Mouse (Mus musculus) midbrain, embryonic 14.5 days (tissue): ENCODE data around the gene Cd19. TPM values are rescaled to one million over a fixed set of nuclear protein-coding genes. Genes with fewer than 3 reads are reported as not detected.

ENCODE experiments used
- ATAC-seq: fragments of 200-750 bp; cut with Nextera tagmentation; 2 replicates; pipeline ENCODE4 v1.8.0; 2017; ENCODE audit warnings: moderate number of reproducible peaks, moderate library complexity; ENCODE audit not compliant: low FRiP score, low TSS enrichment
- DNase-seq: peaks from one replicate; pipeline ENCODE4 v3.0.0-alpha.2; 2015
- H3K27ac ChIP-seq: fragments of 300-500 bp; sonication (generic); replicated peaks from 2 replicates; pipeline ENCODE4 v1.5.1; 2014; ENCODE audit warnings: mild to moderate bottlenecking, low read depth, low read length, moderate library complexity
- H3K27me3 ChIP-seq: fragments of 300-500 bp; sonication (generic); 2 replicates; pipeline ENCODE4 v1.6.1; 2014; ENCODE audit warnings: low read length, control low read depth, mixed read lengths; ENCODE audit not compliant: control insufficient read depth, insufficient read depth
- H3K36me3 ChIP-seq: fragments of 300-500 bp; sonication (generic); 2 replicates; pipeline ENCODE4 v1.6.1; 2014; ENCODE audit warnings: low read length, control low read depth; ENCODE audit not compliant: control insufficient read depth, insufficient read depth
- H3K4me1 ChIP-seq: fragments of 300-500 bp; sonication (generic); 2 replicates; pipeline ENCODE4 v1.6.1; 2014; ENCODE audit warnings: mild to moderate bottlenecking, antibody characterized with exemption, low read length, control low read depth; ENCODE audit not compliant: control insufficient read depth, insufficient read depth
- H3K4me2 ChIP-seq: fragments of 300-500 bp; sonication (generic); 2 replicates; pipeline ENCODE4 v1.6.1; 2014; ENCODE audit warnings: mild to moderate bottlenecking, low read length, moderate library complexity
- H3K4me3 ChIP-seq: fragments of 300-500 bp; sonication (generic); replicated peaks from 2 replicates; pipeline ENCODE4 v1.5.1; 2014; ENCODE audit warnings: low read depth, low read length
- H3K9ac ChIP-seq: fragments of 300-500 bp; sonication (generic); replicated peaks from 2 replicates; pipeline ENCODE4 v1.6.1; 2014; ENCODE audit warnings: mild to moderate bottlenecking, low read length, moderate library complexity
- H3K9me3 ChIP-seq: fragments of 300-500 bp; sonication (generic); 2 replicates; pipeline ENCODE4 v1.6.1; 2016; ENCODE audit warnings: low read length, control low read depth, mixed read lengths; ENCODE audit not compliant: control insufficient read depth
- WGBS: fragments of 180-500 bp; shearing (Covaris S2); extraction: QIAGEN DNeasy Blood & Tissue Kit; methylation state at CpG from one replicate; pipeline ENCODE4 v1.1.7; 2014; 5-methylcytosine and 5-hydroxymethylcytosine counted together
- polyA plus RNA-seq: library from polyadenylated mRNA; unstranded; fragments of >200 nt; fragmentation: Nextera tagmentation; extraction: Ambion mirVana; gene quantifications from 2 replicates; pipeline ENCODE4 v1.2.1, GENCODE M21; 2014

Cd19 gene
- polyA plus RNA-seq, 1 experiment from 2014 or later = not detected

DNA sequence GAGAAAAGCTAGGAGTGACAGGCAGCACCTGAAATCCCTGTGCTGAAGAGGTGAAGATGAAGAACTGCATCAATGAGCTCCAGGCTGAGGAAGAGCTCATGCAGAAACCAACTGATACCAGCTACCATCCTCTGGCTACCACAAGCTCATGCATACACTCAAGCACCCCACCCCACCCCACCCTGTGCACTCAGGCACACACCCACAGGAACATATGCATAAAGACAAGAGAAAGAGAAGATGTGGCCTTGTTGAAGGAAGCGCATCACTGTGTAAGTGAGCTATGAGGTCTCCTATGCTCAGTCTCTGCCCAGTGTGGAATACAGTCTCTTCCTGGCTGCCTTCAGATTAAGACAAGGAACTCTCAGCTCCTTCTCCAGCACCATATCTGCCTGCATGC is 26.5 kb downstream of the Cd19 start:
- DNase-seq (no peak), ATAC-seq (no peak)
- Histone ChIP-seq H3K9ac (no peak overlapping the region), H3K4me2 (no peak overlapping the region), H3K4me1 (no peaks in the 10 kb centered on the region), H3K36me3 (peaks cover 45% of the 10 kb centered on the region), H3K9me3 (no peaks in the 10 kb centered on the region), H3K27ac (no peak overlapping the region), H3K4me3 (no peak overlapping the region), H3K27me3 (no peaks in the 10 kb centered on the region)
- WGBS = 100% methylated on average over 1 of the region's 1 CpGs

DNA sequence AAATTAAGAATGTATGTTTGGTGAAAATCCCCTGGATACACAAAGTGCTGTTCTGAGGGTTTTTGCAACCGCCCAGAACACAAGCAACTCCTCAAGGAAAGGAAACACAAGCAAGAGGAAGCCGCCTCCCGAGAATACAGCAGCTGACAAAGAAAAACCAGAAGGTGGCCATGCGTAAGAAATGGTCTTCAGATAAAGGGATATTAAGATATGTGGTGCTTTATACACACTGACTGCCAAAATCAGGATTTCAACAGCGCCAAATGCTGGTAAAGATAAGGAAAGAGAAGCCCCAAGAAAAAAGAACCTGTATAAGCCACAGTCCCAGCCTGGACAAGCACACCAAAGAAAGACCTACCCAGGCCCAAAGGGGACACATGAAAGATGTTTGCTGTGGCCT is 31.1 kb downstream of the Cd19 start:
- Histone ChIP-seq H3K9ac (no peak overlapping the region), H3K27me3 (no peaks in the 10 kb centered on the region), H3K9me3 (no peaks in the 10 kb centered on the region), H3K4me2 (no peak overlapping the region), H3K27ac (no peak overlapping the region), H3K4me1 (no peaks in the 10 kb centered on the region), H3K36me3 (peaks cover 24% of the 10 kb centered on the region), H3K4me3 (no peak overlapping the region)
- no peak for ATAC-seq
- 86% methylated on average over 5 of the region's 5 CpGs for WGBS
- DNase-seq = no peak

DNA sequence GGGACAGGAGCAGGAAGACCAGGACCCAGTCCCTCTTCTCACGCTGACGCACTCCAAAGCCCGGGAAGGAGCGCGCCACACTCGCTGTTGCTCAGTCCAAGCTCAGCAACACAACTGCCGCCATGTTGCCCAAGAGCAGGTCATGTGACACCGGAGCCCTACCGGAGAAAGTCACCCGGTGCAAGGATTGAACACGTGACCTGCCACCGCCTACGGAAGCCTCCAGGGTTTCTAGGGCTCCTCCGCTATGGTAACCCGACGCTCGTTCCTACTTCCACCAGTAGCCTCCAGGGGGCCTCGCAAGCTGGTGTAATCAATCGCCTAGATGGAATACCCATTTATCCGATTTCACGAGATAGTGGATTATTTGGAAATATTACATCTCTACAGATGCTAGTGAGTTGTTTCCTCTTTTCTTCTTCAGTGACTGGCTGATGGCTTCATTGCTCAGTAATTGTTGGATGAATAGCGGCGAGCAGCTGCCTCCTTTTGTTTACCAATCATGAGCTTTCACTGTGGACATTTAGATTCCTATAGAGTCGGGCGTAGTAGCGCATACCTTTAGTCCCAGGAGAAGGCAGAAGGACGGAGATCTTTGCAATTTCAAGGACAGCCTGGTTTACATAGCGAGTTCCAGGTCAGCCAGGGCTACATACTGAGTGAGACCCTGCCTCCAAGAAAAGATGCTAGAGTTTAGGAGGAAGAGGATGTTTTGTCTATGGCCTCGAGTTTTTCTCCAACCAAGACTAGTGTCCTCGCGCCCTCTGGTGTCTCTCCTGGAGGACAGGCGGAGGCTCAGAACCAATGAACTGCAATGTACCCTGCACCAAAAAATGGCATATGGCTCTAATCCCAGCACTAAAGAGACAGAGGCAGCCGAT is 37.2 kb downstream of the Cd19 start, which contains the start of gene Spns1:
TSS of gene Spns1 (minus strand) at position 173 of the 881 bp plus-strand sequence.
- ATAC-seq (peak; percentile 97), DNase-seq (peak; percentile 99)
- Histone ChIP-seq H3K4me2 (peak within 1 kb of the TSS; percentile 97), H3K27ac (peak within 1 kb of the TSS; percentile 80), H3K4me3 (peak within 1 kb of the TSS; percentile 96), H3K4me1 (peaks cover 9% of the 10 kb centered on the region), H3K9me3 (no peaks in the 10 kb centered on the region), H3K9ac (peak within 1 kb of the TSS; percentile 70), H3K27me3 (no peaks in the 10 kb centered on the region), H3K36me3 (peaks cover 17% of the 10 kb centered on the region)
- under 1% methylated on average over 33 of the region's 33 CpGs for WGBS

DNA sequence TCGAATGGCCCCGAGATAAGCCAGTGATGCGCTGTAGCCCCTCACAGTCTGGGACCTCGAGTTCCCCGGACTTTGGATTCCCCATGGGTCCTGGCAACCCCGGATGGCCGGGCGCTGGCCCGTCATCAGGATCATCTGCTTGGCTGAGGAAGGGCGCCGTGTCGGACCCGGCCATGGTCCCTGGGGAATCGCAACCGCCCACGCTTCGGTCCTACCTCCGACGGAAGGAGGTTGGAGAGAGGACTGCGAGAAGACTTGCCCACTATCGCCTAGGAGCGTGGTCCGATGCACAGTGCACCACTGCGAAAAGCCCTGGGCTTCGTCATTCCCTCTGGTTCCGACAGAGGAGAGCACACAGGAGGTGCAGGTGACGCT is 37.8 kb downstream of the Cd19 start:
- Histone ChIP-seq H3K27me3 (no peaks in the 10 kb centered on the region), H3K4me2 (peak overlapping the region; percentile 97), H3K4me1 (peaks cover 9% of the 10 kb centered on the region), H3K36me3 (peaks cover 23% of the 10 kb centered on the region), H3K4me3 (peak overlapping the region; percentile 96), H3K27ac (peak overlapping the region; percentile 80), H3K9me3 (no peaks in the 10 kb centered on the region), H3K9ac (peak overlapping the region; percentile 70)
- ATAC-seq = peak; percentile 63
- under 1% methylated on average over 27 of the region's 27 CpGs for WGBS
- DNase-seq = no peak

DNA sequence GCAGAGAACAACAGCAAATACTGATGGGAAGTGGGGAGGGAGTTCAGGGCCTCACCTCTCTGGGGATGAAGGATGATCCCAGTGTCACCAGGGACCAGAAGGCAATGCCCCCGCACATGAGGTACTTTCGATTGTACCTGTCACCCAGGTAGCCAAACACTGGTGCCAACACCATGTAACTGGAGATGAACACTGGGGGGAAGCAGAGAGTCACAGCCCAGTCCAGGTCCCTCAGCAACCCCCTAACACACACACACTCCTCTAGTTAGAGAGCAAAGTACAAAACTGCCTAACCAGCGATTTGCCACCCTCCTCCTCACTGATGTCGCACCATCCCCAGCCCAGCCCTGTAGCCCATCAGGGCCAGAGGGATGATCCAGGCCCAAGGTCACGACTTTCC is 39.7 kb downstream of the Cd19 start:
- Histone ChIP-seq H3K9ac (no peak overlapping the region), H3K9me3 (no peaks in the 10 kb centered on the region), H3K4me3 (no peak overlapping the region), H3K27ac (no peak overlapping the region), H3K4me2 (no peak overlapping the region), H3K27me3 (no peaks in the 10 kb centered on the region), H3K36me3 (peaks cover 41% of the 10 kb centered on the region), H3K4me1 (peaks cover 9% of the 10 kb centered on the region)
- DNase-seq (no peak), ATAC-seq (no peak)
- 80% methylated on average over 5 of the region's 5 CpGs for WGBS

DNA sequence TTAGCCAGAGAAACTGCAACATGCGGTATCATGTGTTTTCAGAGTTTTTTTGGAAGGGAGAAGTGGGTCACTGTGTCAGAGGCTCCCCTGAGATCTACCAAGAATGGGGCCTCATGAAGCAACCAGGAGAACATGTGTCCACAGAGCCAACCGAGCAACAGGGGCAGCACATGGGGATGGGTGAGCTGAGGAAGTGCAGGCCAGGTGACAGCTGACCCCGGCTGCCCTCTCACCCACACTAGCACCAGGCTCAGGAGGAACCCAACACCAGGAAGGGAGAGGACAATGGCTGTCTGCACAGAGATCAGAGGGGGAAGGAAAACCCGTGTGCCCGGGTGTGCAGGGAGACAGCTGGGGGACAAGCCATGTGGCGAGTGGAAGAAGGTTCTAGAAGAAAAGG is 40.2 kb downstream of the Cd19 start:
- ATAC-seq = no peak

DNA sequence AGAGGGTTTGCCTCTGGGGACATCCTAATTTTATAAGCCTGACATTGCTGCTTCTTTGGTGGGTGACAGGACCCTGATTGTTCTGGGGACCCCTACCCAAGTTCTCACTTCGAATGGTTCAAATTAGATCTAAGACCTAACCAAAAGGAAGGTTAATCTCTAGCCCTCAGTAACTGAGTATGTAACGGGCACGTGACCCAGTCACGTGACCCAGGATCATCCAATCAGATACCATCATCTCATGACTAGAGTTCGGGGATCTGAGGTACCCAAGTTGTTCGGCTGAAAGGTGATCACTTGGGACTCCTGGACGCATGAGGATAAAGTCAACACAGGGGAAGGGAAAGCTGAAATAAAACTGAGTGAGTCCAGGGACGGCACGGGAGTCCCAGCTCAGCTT is 41.7 kb downstream of the Cd19 start:
- peaks cover 57% of the 10 kb centered on the region for H3K36me3 ChIP-seq

More for the DNA sequence above, 40.2 kb downstream of the Cd19 start:
- no peak for DNase-seq
- Histone ChIP-seq H3K27ac (no peak overlapping the region), H3K36me3 (peaks cover 46% of the 10 kb centered on the region), H3K9ac (no peak overlapping the region), H3K9me3 (no peaks in the 10 kb centered on the region), H3K27me3 (no peaks in the 10 kb centered on the region), H3K4me1 (peaks cover 9% of the 10 kb centered on the region), H3K4me3 (no peak overlapping the region), H3K4me2 (no peak overlapping the region)
- 88% methylated on average over 6 of the region's 6 CpGs for WGBS

DNA sequence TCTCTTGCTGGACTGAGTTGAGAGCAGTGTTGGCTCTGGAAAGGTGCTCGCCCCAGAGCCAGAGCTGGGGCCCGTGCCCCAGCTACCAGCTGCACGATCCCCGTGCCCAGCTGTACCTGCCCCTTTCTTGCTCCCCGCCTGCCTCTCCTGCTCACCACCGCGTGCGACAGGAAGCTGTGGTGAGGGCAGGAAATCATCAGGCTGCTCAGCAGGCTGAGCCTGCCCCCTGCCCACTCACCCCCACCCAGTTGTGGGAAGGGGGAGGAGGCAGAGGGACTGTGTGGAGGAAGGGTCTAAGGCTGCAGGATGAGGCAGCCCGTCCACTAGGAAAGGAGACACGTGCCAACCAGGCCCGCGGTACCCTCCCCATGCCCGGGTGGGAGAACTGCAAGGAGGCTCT is 45.3 kb downstream of the Cd19 start, which contains the start of gene Lat:
TSS of gene Lat (minus strand) at position 178 of the 400 bp plus-strand sequence.
- 81% methylated on average over 13 of the region's 13 CpGs for WGBS
- Histone ChIP-seq H3K27ac (no peak within 1 kb of the TSS), H3K4me3 (no peak within 1 kb of the TSS), H3K27me3 (no peaks in the 10 kb centered on the region), H3K4me1 (no peaks in the 10 kb centered on the region), H3K9ac (no peak within 1 kb of the TSS), H3K4me2 (no peak within 1 kb of the TSS), H3K9me3 (no peaks in the 10 kb centered on the region), H3K36me3 (peaks cover 61% of the 10 kb centered on the region)
- ATAC-seq (no peak), DNase-seq (no peak)

More for the DNA sequence above, 41.7 kb downstream of the Cd19 start:
- Histone ChIP-seq H3K27me3 (no peaks in the 10 kb centered on the region), H3K4me3 (no peak overlapping the region), H3K9ac (no peak overlapping the region), H3K4me1 (peaks cover 9% of the 10 kb centered on the region), H3K9me3 (no peaks in the 10 kb centered on the region), H3K27ac (no peak overlapping the region), H3K4me2 (no peak overlapping the region)
- ATAC-seq = no peak
- WGBS = 84% methylated on average over 9 of the region's 9 CpGs
- DNase-seq = no peak

DNA sequence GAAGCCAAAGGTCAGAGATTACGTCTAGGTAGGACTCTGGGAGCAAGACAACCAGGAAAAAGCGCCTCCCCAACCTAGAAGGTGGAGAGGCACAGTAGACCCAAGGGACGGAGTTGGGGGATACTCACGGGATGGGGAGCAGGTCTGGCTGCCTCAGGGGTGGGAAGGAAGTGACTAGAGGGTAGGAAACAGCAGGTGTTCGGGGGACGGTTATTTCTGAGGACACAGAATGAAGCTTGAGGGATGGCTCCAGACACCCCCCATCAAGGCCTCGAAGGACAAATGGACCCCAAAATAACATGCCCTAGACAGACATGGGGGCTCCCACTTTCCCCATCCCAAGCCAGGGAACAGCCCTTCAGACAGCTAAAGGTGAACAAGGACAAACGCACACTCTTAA is 46.3 kb downstream of the Cd19 start:
- Histone ChIP-seq H3K4me1 (no peaks in the 10 kb centered on the region), H3K27me3 (no peaks in the 10 kb centered on the region), H3K4me3 (no peak overlapping the region), H3K4me2 (no peak overlapping the region), H3K9ac (no peak overlapping the region), H3K9me3 (no peaks in the 10 kb centered on the region), H3K36me3 (peaks cover 66% of the 10 kb centered on the region), H3K27ac (no peak overlapping the region)
- 89% methylated on average over 8 of the region's 8 CpGs for WGBS
- DNase-seq (no peak), ATAC-seq (no peak)
